ENCODE assay signal across 20 mouse cellular contexts in genomic region chr2:35156985-35157384, GRCm38 (mm10). TPM values are rescaled to one million over a fixed set of nuclear protein-coding genes. Genes with fewer than 3 reads are reported as not detected.
DNase-seq lines count a peak whose midpoint lies in the region; ATAC-seq and TF ChIP-seq lines count a peak whose summit lies in the region.
"Had no signal": no experiment of that assay in that cellular context is flagged by ENCODE, and none has a peak within 500 bp of the region (broad histone marks: within the 10 kb centered on the region; RNA-seq: fewer than 3 reads in every experiment).

No protein-coding gene starts in this region.

- H3K36me3 ChIP-seq in heart, embryonic 10.5 days, result peaks cover 76% of the 10 kb centered on the region
- H3K36me3 ChIP-seq in liver, postnatal 0 days (replicated peaks; ENCODE audit: insufficient read depth, low read length), result peaks cover 65% of the 10 kb centered on the region

- H3K4me2 ChIP-seq in liver, postnatal 0 days (ENCODE audit: low read depth, low read length), result no peak overlapping the region
- H3K4me2 ChIP-seq: embryonic facial prominence, embryonic 12.5 days; forebrain, embryonic 15.5 days; heart, embryonic 15.5 days; hindbrain, embryonic 15.5 days had no signal

- no peak overlapping the region for H3K4me3 ChIP-seq in heart, embryonic 10.5 days
- H3K4me3 ChIP-seq in liver, postnatal 0 days (ENCODE audit: low read depth, low read length), result no peak overlapping the region
- H3K4me3 ChIP-seq in bone marrow macrophage, adult 2 months (ENCODE audit: insufficient read depth, low read length), result no peak overlapping the region
- H3K4me3 ChIP-seq: embryonic facial prominence, embryonic 12.5 days; forebrain, embryonic 15.5 days; heart, embryonic 15.5 days; hindbrain, embryonic 15.5 days had no signal

- no peak overlapping the region for H3K27ac ChIP-seq in heart, embryonic 10.5 days
- H3K27ac ChIP-seq in liver, postnatal 0 days (ENCODE audit: low read depth), result peak overlapping the region; percentile 84; the same call in 1 of the 2 replicates
- peak overlapping the region; percentile 56 for H3K27ac ChIP-seq in bone marrow macrophage, adult 2 months (ENCODE audit: insufficient read depth, low read depth, low read length)
- H3K27ac ChIP-seq: embryonic facial prominence, embryonic 12.5 days; forebrain, embryonic 15.5 days; hindbrain, embryonic 15.5 days had no signal

- no peak for ATAC-seq in liver, postnatal 0 days
- no peak for ATAC-seq in activated CD4-positive, CD25-positive, alpha-beta regulatory T cell, adult 4 months
- ATAC-seq: forebrain, embryonic 15.5 days; intestine, embryonic 16.5 days; Patski had no signal

- TF ChIP-seq POLR2A in bone marrow macrophage, adult 2 months (IDR thresholded peaks at IDR 0.05; ENCODE audit: borderline replicate concordance, low read depth, low read length), result no peak

- peaks cover 13% of the 10 kb centered on the region; the same call in 1 of the 2 replicates for H3K4me1 ChIP-seq in heart, embryonic 10.5 days
- peaks cover 3% of the 10 kb centered on the region; the same call in 1 of the 2 replicates for H3K4me1 ChIP-seq in liver, postnatal 0 days (ENCODE audit: insufficient read depth)
- peaks cover 32% of the 10 kb centered on the region for H3K4me1 ChIP-seq in bone marrow macrophage, adult 2 months (ENCODE audit: control insufficient read depth, insufficient read depth, low read length)
- H3K4me1 ChIP-seq: embryonic facial prominence, embryonic 12.5 days; forebrain, embryonic 15.5 days; hindbrain, embryonic 15.5 days had no signal

- 70% methylated on average over 2 of the region's 2 CpGs for WGBS in heart, embryonic 10.5 days
- WGBS in liver, postnatal 0 days (ENCODE audit: insufficient replicate concordance), result 45% methylated on average over 2 of the region's 2 CpGs

- no peaks in the 10 kb centered on the region for H3K9me3 ChIP-seq in heart, embryonic 10.5 days
- H3K9me3 ChIP-seq in liver, postnatal 0 days (ENCODE audit: low read length), result no peaks in the 10 kb centered on the region
- H3K9me3 ChIP-seq: embryonic facial prominence, embryonic 12.5 days; forebrain, embryonic 15.5 days; heart, embryonic 15.5 days; hindbrain, embryonic 15.5 days had no signal

- peak; percentile 57 for DNase-seq in heart, adult 11 months
- DNase-seq in heart, embryonic 10.5 days (ENCODE audit: low spot score), result no peak
- no peak for DNase-seq in liver, postnatal 0 days
- DNase-seq in liver, result no peak
- DNase-seq in gastrocnemius, postnatal 10 days, result no peak
- DNase-seq: adrenal gland, adult 2 months; adrenal gland, postnatal 25 days; cerebellum, adult 2 months; cerebellum, postnatal 14 days; heart, postnatal 36 days had no signal

- no peak for TF ChIP-seq CTCF in liver, postnatal 0 days (IDR thresholded peaks at IDR 0.05; ENCODE audit: low read depth)
- no peak for TF ChIP-seq CTCF in bone marrow macrophage, adult 2 months (IDR thresholded peaks at IDR 0.05; ENCODE audit: low read depth, low read length)

- 0 out of 2 replicates have a peak overlapping the region, but pooled peaks have one; percentile 2 for H3K9ac ChIP-seq in liver, postnatal 0 days (replicated peaks)
- H3K9ac ChIP-seq: embryonic facial prominence, embryonic 12.5 days; forebrain, embryonic 15.5 days; heart, embryonic 15.5 days; hindbrain, embryonic 15.5 days had no signal

- no peak for TF ChIP-seq EP300 in liver, postnatal 0 days (IDR thresholded peaks at IDR 0.05; ENCODE audit: low read depth)

- H3K27me3 ChIP-seq in heart, embryonic 10.5 days (ENCODE audit: insufficient read depth, poor library complexity, severe bottlenecking), result no peaks in the 10 kb centered on the region
- H3K27me3 ChIP-seq in liver, postnatal 0 days (ENCODE audit: insufficient read depth, low read length), result no peaks in the 10 kb centered on the region
- H3K27me3 ChIP-seq: embryonic facial prominence, embryonic 12.5 days; forebrain, embryonic 15.5 days; heart, embryonic 15.5 days; hindbrain, embryonic 15.5 days; Patski had no signal

RNA-seq across cellular contexts. Expression of gene Rab14, which starts 43.9 kb away (rescaled TPM):
- 220 and 234 TPM in 2 replicates for polyA plus RNA-seq in heart, embryonic 10.5 days (2016; fragmentation: Nextera tagmentation; extraction: Ambion mirVana)
- 208 and 217 TPM in 2 replicates for polyA plus RNA-seq in liver, postnatal 0 days (2015; fragmentation: Nextera tagmentation; extraction: Ambion mirVana)
- 259 and 260 TPM in 2 replicates for polyA plus RNA-seq in bone marrow macrophage, adult 2 months (2012; ENCODE audit: insufficient read depth, insufficient read length, missing spikeins)
- polyA plus RNA-seq in activated CD4-positive, CD25-positive, alpha-beta regulatory T cell, adult 4 months (2017; shearing (Covaris generic)), result 100 to 1,000 TPM in 1 of 2 experiments, 10 to 100 TPM in 1; 90.7 to 129 TPM
- total RNA-seq in gastrocnemius, postnatal 10 days (2021), result 100 to 1,000 TPM in 1 of 2 experiments, 10 to 100 TPM in 1; 86.9 to 104 TPM

RNA-seq across cellular contexts. Expression of gene Cntrl, which starts 47.7 kb away (rescaled TPM):
- 18.4 and 19.0 TPM in 2 replicates for polyA plus RNA-seq in heart, embryonic 10.5 days (2016; fragmentation: Nextera tagmentation; extraction: Ambion mirVana)
- 10.5 and 10.8 TPM in 2 replicates for polyA plus RNA-seq in liver, postnatal 0 days (2015; fragmentation: Nextera tagmentation; extraction: Ambion mirVana)
- 45.2 and 46.0 TPM in 2 replicates for polyA plus RNA-seq in bone marrow macrophage, adult 2 months (2012; ENCODE audit: insufficient read depth, insufficient read length, missing spikeins)
- 100 to 1,000 TPM; 139 to 153 TPM for polyA plus RNA-seq in activated CD4-positive, CD25-positive, alpha-beta regulatory T cell, adult 4 months (2017; shearing (Covaris generic))
- 1 to 10 TPM; 7.7 to 9.8 TPM for total RNA-seq in gastrocnemius, postnatal 10 days (2021)

RNA-seq across cellular contexts. Expression of gene AI182371, which starts 55.6 kb away (rescaled TPM):
- polyA plus RNA-seq in heart, embryonic 10.5 days (2016; fragmentation: Nextera tagmentation; extraction: Ambion mirVana), result 2.0 TPM in 2 replicates
- polyA plus RNA-seq in liver, postnatal 0 days (2015; fragmentation: Nextera tagmentation; extraction: Ambion mirVana), result 90.6 and 102 TPM in 2 replicates
- polyA plus RNA-seq in bone marrow macrophage, adult 2 months (2012; ENCODE audit: insufficient read depth, insufficient read length, missing spikeins), result 1.2 TPM in 2 replicates
- polyA plus RNA-seq in activated CD4-positive, CD25-positive, alpha-beta regulatory T cell, adult 4 months (2017; shearing (Covaris generic)), result under 1 TPM in 1 of 2 experiments, not detected in 1; 0.78 TPM
- under 1 TPM in 1 of 2 experiments, not detected in 1; 0.38 TPM for total RNA-seq in gastrocnemius, postnatal 10 days (2021)
- polyA plus RNA-seq: adrenal gland, adult 2 months; C2C12; hindbrain, embryonic 11.5 days had no signal

Comparison
In these comparisons a context has a peak if more than half of its experiments do, and no peak if none do; other contexts are left out.
1. RNA of gene AI182371, which starts 55.6 kb away (polyA plus RNA-seq): 90.6 to 102 TPM in liver, postnatal 0 days; 2.0 TPM in heart, embryonic 10.5 days, 1.2 TPM in bone marrow macrophage, adult 2 months and 0.78 TPM in activated CD4-positive, CD25-positive, alpha-beta regulatory T cell, adult 4 months; every median in the first group is over 10 times any median in the second.